Mouse (Mus musculus): ENCODE measurements around the gene Inpp5a. TPM values are rescaled to one million over a fixed set of nuclear protein-coding genes. Genes with fewer than 3 reads are reported as not detected.

Inpp5a gene
- total RNA-seq, 2 experiments from 2014 or later, result 77.2 to 95.0 TPM

- intact Hi-C loops (cut with DNase I), result loop anchor here (10.0 kb wide), 1 partner anchor 129 kb away; no protein-coding TSS in a partner anchor
- H3K27ac ChIP-seq, result peak overlapping the region; percentile 89
- no peak for TF ChIP-seq CTCF (IDR thresholded peaks at IDR 0.05)
- DNase-seq, result peak; percentile 85
- no peak overlapping the region; the same call in 1 of the 2 replicates for H3K4me3 ChIP-seq
Observed at GRCm38 (mm10) chr7:139363281-139364004, 25.5 kb upstream of the Inpp5a start.

- Histone ChIP-seq H3K27ac (peak overlapping the region; percentile 89), H3K4me3 (peak overlapping the region; percentile 36)
- no peak for TF ChIP-seq CTCF (IDR thresholded peaks at IDR 0.05)
- intact Hi-C loops (cut with DNase I), result loop anchor here (10.0 kb wide), 1 partner anchor 129 kb away; no protein-coding TSS in a partner anchor
- peak; percentile 86 for DNase-seq
Observed at GRCm38 (mm10) chr7:139364005-139364557, 24.8 kb upstream of the Inpp5a start.

- no peak for TF ChIP-seq CTCF (IDR thresholded peaks at IDR 0.05)
- intact Hi-C loops (cut with DNase I), result loop anchor here (10.0 kb wide), 1 partner anchor 130 kb away; no protein-coding TSS in a partner anchor
- no peak for DNase-seq
- peak overlapping the region; percentile 25; the same call in 1 of the 2 replicates for H3K4me3 ChIP-seq
- H3K27ac ChIP-seq, result peak overlapping the region; percentile 89
Observed at GRCm38 (mm10) chr7:139364936-139365830, 23.7 kb upstream of the Inpp5a start.

DNA sequence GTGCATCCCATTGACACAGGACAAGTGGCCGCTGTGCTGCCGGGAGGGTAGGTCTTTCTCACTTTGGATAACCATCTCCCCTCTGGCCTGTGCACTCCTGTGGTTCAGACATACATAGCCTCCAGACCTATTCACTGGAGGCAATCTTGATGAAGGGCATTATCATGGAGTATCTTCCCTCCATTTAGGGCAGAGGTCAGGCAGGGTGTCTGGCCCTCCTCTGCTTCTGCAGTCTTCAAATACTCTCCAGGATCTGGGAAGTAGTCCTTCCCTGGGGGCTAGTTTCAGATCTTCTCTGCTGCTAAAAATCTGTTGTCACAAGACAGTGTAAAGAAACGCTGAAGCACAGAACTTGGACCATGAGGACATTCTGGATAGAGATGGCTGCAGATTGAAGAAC, 22.8 kb upstream of the Inpp5a start:
- DNase-seq, result no peak
- intact Hi-C loops (cut with DNase I), result loop anchor here (2.0 to 10.0 kb wide), 2 partner anchors 53 to 131 kb away; no protein-coding TSS in a partner anchor
- H3K27ac ChIP-seq, result peak overlapping the region; percentile 89
- no peak for TF ChIP-seq CTCF (IDR thresholded peaks at IDR 0.05)
- H3K4me3 ChIP-seq, result no peak overlapping the region

DNA sequence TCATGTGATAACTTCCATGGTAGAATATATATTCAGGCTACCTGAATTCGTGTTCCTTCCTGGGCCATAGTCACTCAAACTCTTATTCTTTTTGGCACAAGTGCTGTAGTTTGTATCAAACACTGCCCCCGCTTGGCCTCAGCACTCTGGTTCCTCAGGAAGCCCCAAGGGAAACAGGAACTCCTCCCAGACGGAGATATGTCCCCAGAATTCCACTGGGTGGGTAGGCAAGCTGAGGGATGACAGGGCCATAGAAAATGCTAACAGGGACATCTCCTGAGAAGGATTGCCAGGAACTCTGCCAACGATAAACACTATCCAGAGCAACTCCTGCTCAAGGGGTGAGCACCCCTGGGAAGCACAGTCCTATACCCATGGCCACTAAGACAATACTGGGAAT, 22.4 kb upstream of the Inpp5a start:
- H3K4me3 ChIP-seq, result no peak overlapping the region
- intact Hi-C loops (cut with DNase I), result loop anchor here (2.0 to 10.0 kb wide), 2 partner anchors 54 to 132 kb away; no protein-coding TSS in a partner anchor
- TF ChIP-seq CTCF (IDR thresholded peaks at IDR 0.05), result peak; percentile 10; the same call in 1 of the 2 replicates
- H3K27ac ChIP-seq, result peak overlapping the region; percentile 89
- no peak for DNase-seq

- peak; percentile 65 for DNase-seq
- no peak for TF ChIP-seq CTCF (IDR thresholded peaks at IDR 0.05)
- intact Hi-C loops (cut with DNase I), result loop anchor here (2.0 to 10.0 kb wide), 2 partner anchors 21 to 133 kb away; partner anchors contain the start of gene Inpp5a
- peak overlapping the region; percentile 89 for H3K27ac ChIP-seq
- peak overlapping the region; percentile 31; the same call in 1 of the 2 replicates for H3K4me3 ChIP-seq
Observed at GRCm38 (mm10) chr7:139368218-139368617, 20.7 kb upstream of the Inpp5a start.

GRCm38 (mm10) chr7:139368722-139369380, 20.1 kb upstream of the Inpp5a start:
- intact Hi-C loops (cut with DNase I), result loop anchor here (2.0 to 10.0 kb wide), 2 partner anchors 20 to 134 kb away; partner anchors contain the start of gene Inpp5a
- H3K4me3 ChIP-seq, result peak overlapping the region; percentile 31
- TF ChIP-seq CTCF (IDR thresholded peaks at IDR 0.05), result no peak
- peak; percentile 92 for DNase-seq
- H3K27ac ChIP-seq, result peak overlapping the region; percentile 89

- TF ChIP-seq CTCF (IDR thresholded peaks at IDR 0.05), result no peak
- peak overlapping the region; percentile 89 for H3K27ac ChIP-seq
- no peak overlapping the region; the same call in 1 of the 2 replicates for H3K4me3 ChIP-seq
- no peak for DNase-seq
- intact Hi-C loops (cut with DNase I), result loop anchor here (2.0 to 10.0 kb wide), 2 partner anchors 19 to 135 kb away; partner anchors contain the start of gene Inpp5a
Observed at GRCm38 (mm10) chr7:139369501-139370088, 19.3 kb upstream of the Inpp5a start.

DNA sequence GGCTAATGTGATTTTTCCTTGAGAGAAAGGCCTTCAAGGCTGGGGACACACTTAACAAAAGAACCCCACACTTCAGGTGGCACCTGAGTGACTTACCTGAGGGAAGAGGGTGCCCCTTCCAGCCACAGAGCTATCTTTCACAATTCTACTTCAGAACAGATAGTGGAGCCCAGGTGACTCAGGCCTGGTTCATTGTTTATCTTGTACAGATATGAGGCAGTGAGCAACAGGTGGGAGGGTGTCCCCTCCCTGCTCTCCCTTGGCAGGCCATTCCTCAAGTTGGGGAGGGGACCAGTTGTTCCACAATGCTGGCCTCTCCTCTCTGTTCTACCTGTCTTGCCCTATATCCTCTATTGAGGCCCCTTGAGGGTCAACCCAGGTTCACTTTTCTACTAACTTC, 17.5 kb upstream of the Inpp5a start:
- no peak for TF ChIP-seq CTCF (IDR thresholded peaks at IDR 0.05)
- intact Hi-C loops (cut with DNase I), result no loop called here
- no peak for DNase-seq

GRCm38 (mm10) chr7:139377381-139377780, 11.5 kb upstream of the Inpp5a start:
- Histone ChIP-seq H3K4me3 (no peak overlapping the region), H3K27ac (no peak overlapping the region)
- TF ChIP-seq CTCF (IDR thresholded peaks at IDR 0.05), result no peak
- intact Hi-C loops (cut with DNase I), result no loop called here
- no peak for DNase-seq

More for the DNA sequence above, 17.5 kb upstream of the Inpp5a start:
- H3K4me3 ChIP-seq, result no peak overlapping the region
- H3K27ac ChIP-seq, result no peak overlapping the region

DNA sequence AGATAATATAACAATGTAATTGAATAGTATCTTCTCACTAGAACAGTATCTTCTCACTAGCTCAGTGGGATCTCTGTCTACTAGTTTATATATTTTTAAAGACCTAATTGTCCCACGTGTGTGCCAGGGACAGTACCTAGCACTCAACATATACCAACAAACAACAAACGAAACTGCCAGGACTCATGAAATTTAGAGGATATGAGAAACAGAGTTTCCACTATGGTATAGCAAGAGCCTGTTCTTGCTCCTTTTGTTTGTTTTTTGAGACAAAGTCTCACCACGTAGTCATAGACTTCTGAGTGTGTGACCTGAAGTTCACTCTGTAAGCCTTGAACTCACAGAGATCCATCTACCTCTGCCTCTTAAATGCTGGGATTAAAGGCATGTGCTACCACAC, 10.6 kb upstream of the Inpp5a start:
- no peak overlapping the region for H3K4me3 ChIP-seq
- intact Hi-C loops (cut with DNase I), result no loop called here
- TF ChIP-seq CTCF (IDR thresholded peaks at IDR 0.05), result no peak
- H3K27ac ChIP-seq, result no peak overlapping the region
- DNase-seq, result no peak
